Mouse (Mus musculus): ENCODE data around the gene Uevld. TPM values are rescaled to one million over a fixed set of nuclear protein-coding genes. Genes with fewer than 3 reads are reported as not detected.

Uevld gene
- polyA plus RNA-seq, 1 experiment from 2014 or later = 14.3 TPM

DNA sequence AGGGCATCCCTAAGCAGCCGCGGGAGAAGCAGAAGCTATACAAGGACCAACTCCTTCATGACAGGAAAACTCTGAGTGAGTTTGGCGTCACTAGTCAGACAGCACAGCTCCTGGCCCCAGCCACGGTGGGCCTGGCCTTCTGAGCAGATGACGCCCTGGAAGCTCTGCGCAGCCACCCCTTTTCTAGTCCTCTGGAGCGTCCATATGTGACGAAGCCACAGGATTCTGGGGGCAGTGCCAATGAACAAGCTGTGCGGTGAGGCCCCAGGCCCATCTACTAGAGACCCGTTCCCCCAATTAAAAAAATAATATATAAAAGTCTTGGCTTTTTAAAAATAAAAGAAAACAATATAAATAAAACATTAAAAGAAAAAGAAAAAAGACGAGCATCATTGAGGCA lies 17.1 kb upstream of the Uevld start:
- in situ Hi-C loops (cut with MboI; ENCODE audit: low pct_unique_long_range_greater_than_20kb) = no loop called here
- no peak for TF ChIP-seq CTCF (IDR thresholded peaks at IDR 0.05)
- ChIA-PET CTCF (interaction anchor here (1.0 to 1.8 kb wide), 3 partner anchors 9 to 41 kb away, joined by 3 to 5 read pairs (median 3); no protein-coding TSS in a partner anchor), POLR2A (interaction anchor here (1.6 kb wide), 1 partner anchor 24 kb away, joined by 3 read pairs; no protein-coding TSS in a partner anchor)
- no peak for DNase-seq (ENCODE audit: low read depth, low spot score)
- no peaks in the 10 kb centered on the region for H3K27me3 ChIP-seq
- ATAC-seq = no peak

DNA sequence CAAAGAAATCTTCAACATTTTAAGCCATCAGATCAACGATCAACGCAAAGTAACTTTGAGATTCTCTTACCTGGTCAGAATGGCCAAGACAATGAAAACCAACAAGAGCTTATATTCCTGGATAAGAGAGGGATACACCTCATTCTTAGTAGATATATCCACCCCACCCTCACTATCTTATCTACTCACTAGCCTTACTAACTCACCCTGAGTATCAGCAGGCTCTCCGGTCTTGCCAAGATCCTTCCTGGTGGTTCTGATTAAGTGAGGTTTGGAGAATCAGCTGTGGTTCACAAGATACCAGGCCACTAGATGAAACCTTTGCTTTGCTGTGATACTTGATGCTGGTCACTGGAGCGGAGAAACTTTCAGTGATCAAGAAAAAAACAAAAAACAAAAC lies 16.3 kb upstream of the Uevld start:
- POLR2A ChIA-PET = no interaction called here
- CTCF ChIA-PET = interaction anchor here (1.0 kb wide), 2 partner anchors 9 to 25 kb away, joined by 3 read pairs; no protein-coding TSS in a partner anchor
- no peak for TF ChIP-seq CTCF (IDR thresholded peaks at IDR 0.05)
- no peaks in the 10 kb centered on the region for H3K27me3 ChIP-seq
- no peak for DNase-seq (ENCODE audit: low read depth, low spot score)
- ATAC-seq = no peak
- in situ Hi-C loops (cut with MboI; ENCODE audit: low pct_unique_long_range_greater_than_20kb) = no loop called here

DNA sequence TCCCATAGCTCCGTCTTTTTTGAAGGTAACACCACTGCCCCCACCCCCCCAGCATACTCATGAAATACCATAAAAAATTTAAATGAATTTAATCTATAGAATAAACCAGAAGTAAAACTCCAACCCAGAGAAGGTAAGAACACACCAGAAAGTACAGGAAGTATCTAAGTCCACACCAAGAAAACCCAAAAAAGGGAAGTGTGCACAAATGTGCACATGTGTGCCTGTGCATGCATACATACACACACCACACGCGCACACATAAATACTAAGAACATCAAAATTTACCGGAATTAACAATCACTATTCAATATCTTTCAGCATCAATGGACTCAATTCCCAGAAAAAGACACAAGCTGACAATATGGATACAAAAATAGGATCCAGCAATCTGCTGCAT lies 11.6 kb upstream of the Uevld start:
- TF ChIP-seq CTCF (IDR thresholded peaks at IDR 0.05) = no peak
- CTCF ChIA-PET = no interaction called here
- no peaks in the 10 kb centered on the region for H3K27me3 ChIP-seq
- DNase-seq (ENCODE audit: low read depth, low spot score) = no peak
- ATAC-seq = no peak
- POLR2A ChIA-PET = no interaction called here
- in situ Hi-C loops (cut with MboI; ENCODE audit: low pct_unique_long_range_greater_than_20kb) = loop anchor here (5.0 kb wide), 1 partner anchor 112 kb away; no protein-coding TSS in a partner anchor

DNA sequence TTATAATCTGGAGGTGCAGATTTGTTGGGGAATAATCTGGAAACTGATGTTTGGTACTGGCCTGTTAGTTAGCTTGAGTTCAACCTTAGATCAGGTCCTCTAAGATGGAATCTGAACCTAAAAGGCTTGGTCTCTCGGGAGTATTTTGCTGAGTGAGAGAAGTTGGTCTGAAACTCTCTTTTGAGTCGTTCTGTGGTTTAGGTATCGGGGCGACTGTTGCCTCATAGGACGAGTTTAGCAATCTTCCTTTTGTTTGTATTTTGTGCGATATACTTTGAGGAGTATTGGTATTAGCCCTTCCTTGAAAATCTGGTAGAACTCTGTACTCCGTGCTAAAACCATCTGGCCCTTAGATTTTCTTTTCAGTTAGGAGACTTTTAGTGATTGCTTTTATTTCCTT lies 5.7 kb upstream of the Uevld start:
- H3K27me3 ChIP-seq = no peaks in the 10 kb centered on the region
- ChIA-PET POLR2A (no interaction called here), CTCF (interaction anchor here (1.0 kb wide), 1 partner anchor 36 kb away, joined by 5 read pairs; no protein-coding TSS in a partner anchor)
- DNase-seq (ENCODE audit: low read depth, low spot score) (no peak), ATAC-seq (no peak)
- TF ChIP-seq CTCF (IDR thresholded peaks at IDR 0.05) = no peak
- in situ Hi-C loops (cut with MboI; ENCODE audit: low pct_unique_long_range_greater_than_20kb) = loop anchor here (5.0 kb wide), 2 partner anchors 43 to 183 kb away; partner anchors contain the start of gene Spty2d1

DNA sequence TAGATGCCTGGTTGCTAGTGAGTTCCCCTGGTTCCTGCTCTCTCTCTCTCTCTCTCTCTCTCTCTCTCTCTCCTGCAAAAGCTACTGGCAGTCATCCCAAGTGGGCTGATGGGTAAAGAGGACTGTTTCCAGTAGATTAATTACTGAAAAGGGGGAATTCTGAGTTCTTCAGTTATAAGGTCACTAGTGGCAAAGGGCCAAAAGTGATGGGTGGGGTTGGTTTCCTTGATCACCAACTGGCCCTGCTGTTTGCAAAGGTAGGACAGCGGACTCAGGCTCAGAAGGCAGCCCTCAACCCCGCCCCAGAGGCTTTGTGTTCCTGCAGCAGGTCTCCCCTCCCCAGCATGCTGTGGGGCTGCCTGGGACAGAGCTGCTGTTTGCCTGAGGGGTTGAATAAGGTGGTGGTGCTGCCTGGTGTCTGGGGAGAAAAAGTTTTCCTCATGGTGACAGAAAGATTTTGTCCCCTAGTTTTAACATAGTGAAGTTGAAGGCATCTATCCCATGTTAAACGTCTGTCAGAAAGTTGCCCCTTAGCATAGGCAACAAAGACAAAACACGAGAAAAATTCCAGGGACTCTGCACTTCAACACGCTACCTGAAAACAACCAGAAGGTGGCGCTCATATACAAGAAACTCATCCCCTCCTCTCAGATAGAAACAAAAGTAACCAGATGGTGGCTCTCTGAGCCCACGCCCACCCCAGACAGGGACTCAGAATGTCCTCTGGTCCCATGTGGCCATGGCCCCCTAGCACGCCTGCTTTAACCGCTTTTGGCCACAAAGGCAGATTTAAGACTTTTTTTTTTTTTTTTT lies 4.7 kb upstream of the Uevld start:
- TF ChIP-seq CTCF (IDR thresholded peaks at IDR 0.05) = peak; percentile 76
- DNase-seq (ENCODE audit: low read depth, low spot score) (peak; percentile 80), ATAC-seq (peak; percentile 64)
- no peaks in the 10 kb centered on the region for H3K27me3 ChIP-seq
- ChIA-PET POLR2A (no interaction called here), CTCF (interaction anchor here (1.0 to 3.0 kb wide), 6 partner anchors 36 to 114 kb away, joined by 3 to 20 read pairs (median 4); partner anchors contain the start of gene Spty2d1)
- in situ Hi-C loops (cut with MboI; ENCODE audit: low pct_unique_long_range_greater_than_20kb) = loop anchor here (5.0 kb wide), 2 partner anchors 44 to 184 kb away; partner anchors contain the start of gene Spty2d1

DNA sequence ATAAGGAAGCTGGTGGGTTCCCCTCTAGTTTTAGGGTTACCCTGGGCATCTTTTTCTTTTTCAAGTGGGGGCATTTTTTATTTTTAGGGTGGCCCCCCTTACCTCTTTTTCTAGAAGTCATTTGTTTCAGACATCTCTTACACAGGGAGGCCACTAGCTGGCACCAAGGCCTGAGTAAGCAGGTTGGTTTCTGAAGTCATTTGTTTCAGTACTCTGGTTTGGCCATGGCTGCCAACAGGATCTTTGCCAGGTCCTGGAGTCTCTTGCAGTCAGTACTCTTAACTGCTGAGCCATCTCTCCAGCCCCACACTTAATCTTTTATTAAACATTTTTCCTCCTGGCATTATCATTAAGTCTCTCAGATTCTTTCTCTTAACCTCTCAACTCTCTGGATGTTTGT lies 3.8 kb upstream of the Uevld start:
- H3K27me3 ChIP-seq = no peaks in the 10 kb centered on the region
- ChIA-PET POLR2A (no interaction called here), CTCF (interaction anchor here (0.9 to 3.0 kb wide), 7 partner anchors 13 to 115 kb away, joined by 3 to 20 read pairs (median 3); partner anchors contain the start of gene Spty2d1)
- no peak for ATAC-seq
- in situ Hi-C loops (cut with MboI; ENCODE audit: low pct_unique_long_range_greater_than_20kb) = loop anchor here (5.0 kb wide), 2 partner anchors 45 to 185 kb away; partner anchors contain the start of gene Spty2d1
- no peak for DNase-seq (ENCODE audit: low read depth, low spot score)
- TF ChIP-seq CTCF (IDR thresholded peaks at IDR 0.05) = no peak

DNA sequence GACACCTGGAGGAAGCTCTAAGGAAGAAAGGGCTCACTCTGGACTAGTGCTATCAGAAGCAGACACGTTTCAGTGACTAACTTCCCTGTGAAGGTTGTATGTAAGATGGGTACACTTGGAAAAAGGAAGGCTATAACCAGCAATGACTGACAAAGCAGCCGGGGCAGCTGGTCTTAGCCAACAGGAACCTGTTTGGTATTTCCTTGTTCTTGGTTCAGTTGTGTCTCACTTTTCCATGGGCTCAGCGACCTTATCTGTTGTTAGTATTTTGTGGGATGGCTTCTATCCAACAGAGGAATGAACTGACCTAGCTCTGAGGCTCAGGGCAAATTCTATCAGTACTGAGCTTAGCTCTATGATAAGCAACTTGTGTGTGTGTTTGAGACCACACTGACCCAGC lies 2.7 kb upstream of the Uevld start:
- ATAC-seq = peak; percentile 13
- no peaks in the 10 kb centered on the region for H3K27me3 ChIP-seq
- CTCF ChIA-PET = interaction anchor here (3.0 kb wide), 1 partner anchor 55 kb away, joined by 20 read pairs; no protein-coding TSS in a partner anchor
- no peak for TF ChIP-seq CTCF (IDR thresholded peaks at IDR 0.05)
- DNase-seq (ENCODE audit: low read depth, low spot score) = no peak
- in situ Hi-C loops (cut with MboI; ENCODE audit: low pct_unique_long_range_greater_than_20kb) = loop anchor here (5.0 kb wide), 2 partner anchors 46 to 186 kb away; partner anchors contain the start of gene Spty2d1
- POLR2A ChIA-PET = no interaction called here

DNA sequence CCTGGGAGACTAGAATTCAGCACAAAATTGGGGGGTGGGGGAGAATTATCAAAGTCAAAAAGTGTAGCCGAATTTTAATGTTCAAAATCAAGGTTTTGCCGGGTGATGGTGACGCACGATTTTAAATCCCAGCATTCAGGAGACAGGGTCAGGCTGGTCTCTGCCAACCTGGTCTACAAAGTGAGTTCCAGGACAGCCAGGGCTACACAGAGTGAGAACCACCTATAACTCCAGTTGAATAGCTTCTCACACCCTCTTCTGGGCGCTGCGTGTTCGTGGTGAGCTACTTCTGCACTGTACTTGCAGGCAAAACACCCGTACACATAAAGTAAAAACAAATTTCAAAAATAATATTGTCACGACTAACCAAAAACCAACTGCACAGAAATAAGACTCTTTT lies 526 bp upstream of the Uevld start:
- TF ChIP-seq CTCF (IDR thresholded peaks at IDR 0.05) = no peak
- POLR2A ChIA-PET = interaction anchor here (0.6 kb wide), 1 partner anchor 189 kb away, joined by 5 read pairs; no protein-coding TSS in a partner anchor
- in situ Hi-C loops (cut with MboI; ENCODE audit: low pct_unique_long_range_greater_than_20kb) = no loop called here
- ATAC-seq (no peak), DNase-seq (ENCODE audit: low read depth, low spot score) (no peak)
- CTCF ChIA-PET = interaction anchor here (0.7 to 1.2 kb wide), 4 partner anchors 8 to 57 kb away, joined by 3 to 5 read pairs (median 4); no protein-coding TSS in a partner anchor
- H3K27me3 ChIP-seq = no peaks in the 10 kb centered on the region

DNA sequence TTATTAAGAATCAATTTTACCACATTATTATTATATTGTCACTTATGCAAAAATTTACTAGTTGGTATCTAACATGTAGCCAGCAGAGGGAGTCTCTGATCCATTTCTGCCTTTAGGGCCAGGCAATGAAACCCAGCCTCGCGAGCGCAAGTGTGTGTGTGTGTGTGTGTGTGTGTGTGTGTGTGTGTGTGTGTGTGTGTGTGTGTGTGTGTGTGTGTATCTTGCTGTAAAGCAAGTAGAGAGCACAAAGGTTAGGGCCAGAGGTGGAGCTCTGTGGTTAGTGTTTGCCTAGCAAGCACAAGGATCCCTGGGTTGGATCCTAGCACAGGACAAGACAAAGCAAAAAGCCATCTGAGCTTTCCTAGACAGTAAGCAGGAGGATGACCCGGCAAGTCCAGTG lies 22.5 kb downstream of the Uevld start:
- CTCF ChIA-PET = interaction anchor here (0.8 to 1.5 kb wide), 2 partner anchors 9 to 12 kb away, joined by 3 to 4 read pairs; no protein-coding TSS in a partner anchor
- in situ Hi-C loops (cut with MboI; ENCODE audit: low pct_unique_long_range_greater_than_20kb) = no loop called here

DNA sequence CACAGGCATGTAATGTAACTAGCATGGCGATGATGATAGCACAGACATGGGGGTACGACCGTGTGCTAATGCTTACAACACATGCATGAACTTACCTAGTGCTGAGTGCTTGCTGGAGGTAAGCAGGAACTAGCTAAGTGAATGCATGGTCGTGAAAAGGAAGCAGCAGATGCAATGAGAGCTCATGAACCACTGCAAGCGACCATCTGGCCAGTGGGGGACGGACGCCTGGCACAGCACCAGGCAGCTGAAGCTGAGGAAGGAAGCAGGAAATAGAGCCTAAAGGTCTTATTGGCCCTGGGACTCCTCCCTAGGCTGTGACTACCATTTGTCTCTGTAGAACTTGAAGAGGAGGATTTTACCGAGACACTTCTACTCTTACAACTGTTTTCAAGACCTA lies 23.5 kb downstream of the Uevld start:
- POLR2A ChIA-PET = no interaction called here
- in situ Hi-C loops (cut with MboI; ENCODE audit: low pct_unique_long_range_greater_than_20kb) = no loop called here
- no peaks in the 10 kb centered on the region for H3K27me3 ChIP-seq
- DNase-seq (ENCODE audit: low read depth, low spot score) (no peak), ATAC-seq (no peak)
- no peak for TF ChIP-seq CTCF (IDR thresholded peaks at IDR 0.05)
- CTCF ChIA-PET = interaction anchor here (0.8 to 1.5 kb wide), 3 partner anchors 8 to 21 kb away, joined by 3 read pairs; partner anchors contain the start of gene Tsg101

More for the DNA sequence above, 22.5 kb downstream of the Uevld start:
- DNase-seq (ENCODE audit: low read depth, low spot score) (no peak), ATAC-seq (no peak)
- POLR2A ChIA-PET = no interaction called here
- no peaks in the 10 kb centered on the region for H3K27me3 ChIP-seq
- TF ChIP-seq CTCF (IDR thresholded peaks at IDR 0.05) = peak; percentile 57
